Mouse (Mus musculus): ENCODE data around the gene Adck1.

GRCm38 (mm10) chr12:88467257-88467656 lies 106.9 kb downstream of the Adck1 start:
- no peak for TF ChIP-seq SMC3 (IDR thresholded peaks at IDR 0.05; ENCODE audit: low read depth, low read length)
- no peak for TF ChIP-seq GABPA (IDR thresholded peaks at IDR 0.05; ENCODE audit: low read depth, low read length)
- TF ChIP-seq CTCF (IDR thresholded peaks at IDR 0.05 in 2 of 3, conservative IDR thresholded peaks at IDR 0.05 in 1 of 3; ENCODE audit: control insufficient read depth in 1 of 3, insufficient read depth in 1 of 3, low read depth in 2 of 3, low read length in 3 of 3, poor library complexity in 1 of 3, severe bottlenecking in 1 of 3) = no peak
- no peak for TF ChIP-seq CHD2 (IDR thresholded peaks at IDR 0.05; ENCODE audit: low read length)
- TF ChIP-seq GATA1 (IDR thresholded peaks at IDR 0.05; ENCODE audit: low read depth, low read length) = no peak
- TF ChIP-seq MAX (IDR thresholded peaks at IDR 0.05; ENCODE audit: low read length) = no peak
- TF ChIP-seq ZMIZ1 (IDR thresholded peaks at IDR 0.05; ENCODE audit: low read depth, low read length) = no peak
- TF ChIP-seq POLR2A (IDR thresholded peaks at IDR 0.05; ENCODE audit: control insufficient read depth in 1 of 2, insufficient read depth in 1 of 2, low read depth in 1 of 2, low read length in 2 of 2, poor library complexity in 1 of 2) = no peak
- no peak for TF ChIP-seq EP300 (IDR thresholded peaks at IDR 0.05; ENCODE audit: low read depth in 1 of 2, low read length in 2 of 2)
